Mouse (Mus musculus) cerebellum, adult 2 months (tissue): ENCODE measurements around the gene Akap9.

Experiments used
- CTCF ChIP-seq: fragments of 200-500 bp; IDR thresholded peaks from 2 replicates; pipeline ENCODE4 v1.5.1; 2011; ENCODE audit warnings: low read depth, mild to moderate bottlenecking, control low read depth, low read length, moderate library complexity, borderline replicate concordance; ENCODE audit not compliant: insufficient read depth
- POLR2A ChIP-seq: fragments of 200-500 bp; IDR thresholded peaks from 2 replicates; pipeline ENCODE4 v1.6.1; 2011; ENCODE audit warnings: low read length, control low read depth, borderline replicate concordance; ENCODE audit not compliant: insufficient read depth

DNA sequence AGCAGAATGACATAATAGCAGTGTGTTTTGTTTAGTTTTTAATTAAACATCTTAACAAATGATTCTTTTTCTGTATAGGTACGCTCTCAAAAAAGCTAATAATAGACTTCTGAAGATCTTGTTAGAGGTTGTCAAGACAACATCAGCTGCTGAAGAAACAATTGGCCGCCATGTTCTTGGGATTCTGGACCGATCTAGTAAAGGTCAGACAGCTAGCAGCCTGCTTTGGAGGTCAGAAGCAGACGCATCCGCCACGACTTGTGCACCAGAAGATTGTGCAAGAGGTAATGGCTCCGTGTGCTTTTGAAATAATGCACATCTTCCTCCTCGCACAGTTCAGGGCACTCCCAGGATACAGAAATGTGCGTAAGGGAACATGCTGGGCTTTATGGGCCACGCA is 80.4 kb downstream of the Akap9 start:
- TF ChIP-seq POLR2A (no peak), CTCF (no peak)
